Mouse (Mus musculus) right cerebral cortex, postnatal 25 days (tissue): ENCODE measurements around the gene Kpna1.
"Not testable (repeated sequence)": the region's sequence is repeated elsewhere in the genome, so short reads cannot be mapped to it uniquely, and the experiment has no call there.

Experiments used
- DNase-seq: peaks from one replicate; pipeline ENCODE4 v3.0.0; 2022

Gene Kpna1

DNA sequence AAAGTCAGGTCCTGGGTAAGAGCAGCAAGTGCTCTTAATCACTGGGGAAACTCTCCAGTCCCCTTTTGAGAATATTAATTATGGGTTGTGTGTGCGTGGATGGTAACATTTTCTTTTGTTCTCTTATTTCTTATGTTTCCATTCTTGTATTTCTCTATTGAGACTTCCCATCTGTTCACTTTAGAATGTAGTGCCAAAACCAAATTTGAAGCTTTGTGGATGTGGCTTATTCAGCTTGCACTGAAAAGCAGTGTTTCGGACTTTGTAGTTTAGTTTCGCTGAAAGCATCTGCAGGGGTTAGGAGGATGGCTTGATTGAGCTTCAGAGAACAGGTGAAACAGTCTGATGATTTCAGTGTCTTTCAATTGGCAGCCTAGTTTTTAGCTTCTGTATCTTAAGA lies 14.8 kb downstream of the Kpna1 start:
- DNase-seq = no peak

DNA sequence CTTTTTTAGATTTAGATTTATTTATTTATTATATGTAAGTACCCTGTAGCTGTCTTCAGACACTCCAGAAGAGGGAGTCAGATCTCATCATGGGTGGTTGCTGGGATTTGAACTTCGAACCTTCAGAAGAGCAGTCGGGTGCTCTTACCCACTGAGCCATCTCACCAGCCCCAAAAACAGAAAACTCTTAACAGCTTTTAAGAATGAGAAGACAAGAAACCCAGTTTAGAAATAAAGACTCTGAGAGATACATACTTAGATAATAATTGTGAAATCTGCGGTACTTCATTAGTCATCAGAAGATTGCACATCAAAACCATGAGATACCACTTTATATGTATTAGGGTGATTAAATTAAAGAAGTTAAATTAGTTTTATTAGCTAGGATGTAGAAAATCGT lies 20.3 kb downstream of the Kpna1 start:
- DNase-seq = not testable (repeated sequence)

DNA sequence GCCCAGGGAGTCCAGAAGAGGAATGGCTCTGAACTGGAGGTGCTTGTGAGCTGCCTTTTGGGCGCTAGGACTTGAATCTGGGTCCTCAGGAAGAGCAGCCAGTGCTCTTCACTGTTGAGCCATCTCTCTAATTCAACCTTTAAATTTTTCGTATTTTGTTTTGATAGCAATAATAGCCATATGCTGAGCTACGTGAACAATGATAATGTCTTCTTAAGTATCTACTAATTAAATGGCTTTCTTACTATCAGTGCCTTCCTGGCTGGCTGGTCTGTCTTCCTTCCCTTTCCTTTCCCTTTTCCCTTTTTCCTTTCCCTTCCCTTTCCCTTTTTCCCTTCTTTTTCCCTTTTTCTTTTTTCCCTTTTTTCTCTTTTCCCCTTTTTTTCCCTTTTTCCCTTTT lies 29.8 kb downstream of the Kpna1 start:
- DNase-seq = no peak

DNA sequence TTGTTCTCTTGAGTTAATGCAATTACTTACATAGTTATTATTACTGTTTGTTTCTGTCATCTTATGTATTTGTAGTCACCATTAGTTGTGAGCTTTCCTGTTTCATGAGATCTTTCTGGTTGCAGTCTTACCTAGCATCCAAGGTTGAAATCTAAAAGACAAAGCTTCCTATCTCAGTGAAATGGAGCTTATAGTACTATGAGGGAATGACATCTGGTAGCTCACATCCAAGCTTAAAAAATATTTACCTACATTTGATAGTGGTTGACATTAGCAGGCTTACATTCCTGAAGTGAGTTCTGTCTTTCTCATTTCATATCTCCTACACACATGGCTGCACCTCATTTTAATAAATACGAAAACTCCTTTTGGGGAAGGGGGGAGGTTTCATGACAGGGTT lies 37.8 kb downstream of the Kpna1 start:
- DNase-seq = no peak

DNA sequence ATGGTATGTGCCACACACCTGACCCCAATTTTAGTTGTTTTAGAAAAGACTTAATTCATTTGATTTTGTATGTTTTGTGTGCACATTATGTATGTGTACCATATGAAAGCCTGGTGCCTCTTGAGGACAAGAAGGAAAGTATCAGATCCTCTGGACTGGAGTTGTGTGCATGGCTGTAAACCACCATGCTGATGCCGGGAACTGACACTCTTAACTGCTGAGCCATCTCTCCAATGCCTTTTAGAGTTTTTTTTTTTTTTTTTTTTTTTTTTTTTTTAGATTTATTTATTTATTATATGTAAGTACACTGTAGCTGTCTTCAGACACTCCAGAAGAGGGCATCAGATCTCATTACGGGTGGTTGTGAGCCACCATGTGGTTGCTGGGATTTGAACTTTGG lies 49.6 kb downstream of the Kpna1 start:
- DNase-seq = not testable (repeated sequence)

DNA sequence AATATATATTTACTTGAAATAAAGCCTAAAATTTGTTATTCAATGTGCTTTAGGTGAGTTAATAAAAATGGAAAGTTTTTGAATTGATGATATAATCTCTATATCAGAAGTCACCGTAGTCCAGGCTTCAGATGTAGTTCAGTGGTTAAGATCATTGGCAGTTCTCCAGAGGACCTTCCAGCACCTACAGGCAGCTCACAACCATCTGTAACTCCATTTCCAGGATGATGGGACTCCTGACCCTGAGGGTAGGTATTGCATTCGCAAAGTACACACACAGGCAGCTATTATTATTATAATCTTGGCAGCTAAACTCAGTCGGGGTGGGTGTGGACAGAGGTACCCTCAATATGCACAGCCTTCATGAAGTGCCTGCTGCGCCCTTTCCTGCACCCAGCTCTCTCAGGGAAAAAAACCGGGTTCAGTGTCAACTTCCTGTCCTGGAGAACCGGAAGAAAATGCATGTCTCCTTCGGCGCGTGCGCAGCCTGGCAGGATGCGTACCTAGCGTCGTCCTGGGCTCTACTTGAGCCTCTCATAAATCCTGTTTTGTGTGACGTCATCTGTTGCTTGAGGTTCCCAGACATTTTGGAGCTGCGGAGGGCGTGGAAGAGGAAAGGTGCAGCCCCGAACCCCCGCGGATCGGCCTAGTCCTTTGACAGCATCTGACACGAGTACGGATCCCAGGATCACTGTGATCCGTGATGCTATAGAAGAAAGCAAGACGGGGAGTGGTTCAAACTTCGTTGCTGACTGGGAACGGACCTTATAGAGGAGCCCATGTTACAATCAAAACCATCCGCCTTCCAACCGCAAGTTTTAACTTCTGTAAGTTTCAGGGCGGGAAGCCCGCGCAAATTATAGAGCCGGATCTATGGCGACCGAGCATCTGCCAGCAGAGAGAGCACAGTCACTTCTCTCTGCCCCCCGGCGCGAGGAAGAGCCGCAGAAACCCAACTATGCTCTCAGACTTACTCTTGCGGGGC lies 62.4 kb downstream of the Kpna1 start, which contains the start of gene Wdr5b:
Gene Wdr5b, plus strand, starts transcription at position 551 of the 985 bp plus-strand sequence.
- peak; percentile 91 for DNase-seq

DNA sequence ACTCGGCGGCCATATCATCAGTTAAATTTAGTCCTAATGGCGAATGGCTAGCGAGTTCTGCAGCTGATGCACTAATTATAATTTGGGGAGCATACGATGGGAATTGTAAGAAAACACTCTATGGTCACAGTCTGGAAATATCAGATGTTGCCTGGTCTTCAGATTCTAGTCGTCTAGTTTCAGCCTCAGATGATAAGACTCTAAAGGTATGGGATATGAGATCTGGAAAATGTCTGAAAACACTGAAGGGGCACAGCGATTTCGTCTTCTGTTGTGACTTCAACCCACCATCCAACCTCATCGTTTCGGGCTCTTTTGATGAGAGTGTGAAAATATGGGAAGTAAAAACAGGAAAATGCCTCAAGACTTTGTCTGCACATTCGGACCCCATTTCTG lies 63.1 kb downstream of the Kpna1 start:
- DNase-seq = no peak

DNA sequence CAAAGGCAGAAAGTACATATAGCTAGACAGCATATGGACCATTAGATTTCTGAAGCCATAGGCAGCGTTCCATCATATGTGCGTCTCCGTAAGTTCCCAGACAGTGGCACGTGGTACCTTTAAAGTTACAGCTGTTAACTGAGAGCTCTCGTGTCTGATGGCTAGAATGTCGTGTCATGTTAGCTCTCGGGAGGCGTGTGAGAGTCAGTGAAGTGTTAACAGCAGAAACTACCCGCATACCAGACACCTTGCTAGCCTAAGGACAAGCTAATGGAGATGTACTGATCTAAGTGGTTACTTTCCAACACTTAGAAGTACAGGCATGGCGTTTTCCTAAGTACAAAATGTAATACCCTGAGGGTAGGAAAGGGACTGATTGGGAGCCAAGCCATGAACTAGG lies 64.5 kb downstream of the Kpna1 start:
- no peak for DNase-seq

DNA sequence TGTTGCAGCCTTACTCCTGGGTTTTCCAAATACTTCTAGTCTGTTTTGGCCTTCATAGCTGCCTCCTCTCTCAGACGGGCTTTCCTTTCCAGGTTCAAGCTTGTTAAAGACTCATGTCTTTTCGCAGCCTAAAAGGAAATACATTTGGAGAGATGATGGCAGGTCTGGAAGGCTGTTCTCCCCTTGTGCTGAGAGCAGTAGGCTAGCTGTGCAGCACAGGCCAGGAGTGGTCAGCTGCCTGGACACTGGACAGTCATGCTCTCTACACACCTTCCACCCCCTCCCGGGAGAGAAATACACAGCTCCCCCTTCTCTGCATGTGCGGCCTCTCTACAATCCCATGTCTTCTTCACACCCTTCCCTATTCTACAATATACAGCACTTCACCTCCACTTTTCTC lies 65.4 kb downstream of the Kpna1 start:
- DNase-seq = no peak

DNA sequence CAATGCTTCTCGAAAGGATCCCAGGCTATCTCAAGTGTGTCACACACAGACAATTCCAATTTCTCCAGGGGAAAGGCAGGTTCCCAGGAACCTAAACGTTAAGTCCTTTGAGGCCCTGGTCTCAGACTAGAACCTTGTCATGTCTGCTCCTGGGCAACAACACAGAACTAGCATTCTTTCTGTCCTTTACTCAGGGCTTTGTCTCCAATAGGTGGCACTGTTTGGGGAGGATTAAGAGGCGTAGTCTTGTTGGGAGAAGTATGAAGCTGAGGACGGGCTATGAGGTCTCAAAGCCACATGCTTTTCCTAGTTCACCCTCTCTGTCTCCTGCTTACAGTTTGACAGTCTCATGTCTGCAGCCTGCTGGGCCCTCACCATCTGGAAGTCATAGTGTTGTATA lies 69.0 kb downstream of the Kpna1 start:
- no peak for DNase-seq

DNA sequence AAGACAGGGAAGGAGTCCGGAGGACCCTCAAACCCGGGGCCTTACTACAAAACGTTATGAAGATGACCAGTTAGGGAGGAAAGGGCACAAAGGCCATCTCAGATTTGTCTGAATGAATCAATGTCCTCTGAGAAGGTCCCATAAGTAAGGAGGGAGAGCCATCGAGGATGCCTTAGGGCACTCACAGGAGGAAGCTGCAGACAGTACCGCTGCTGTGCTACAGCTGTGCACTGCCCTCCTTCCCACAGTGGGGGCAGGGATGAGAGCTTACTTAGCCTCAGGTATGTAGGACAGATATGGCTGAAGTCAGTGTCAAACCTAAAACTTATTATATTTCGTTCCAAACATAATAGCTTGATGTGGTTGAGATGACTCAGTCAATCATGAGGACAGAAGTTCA lies 72.9 kb downstream of the Kpna1 start:
- DNase-seq = no peak

DNA sequence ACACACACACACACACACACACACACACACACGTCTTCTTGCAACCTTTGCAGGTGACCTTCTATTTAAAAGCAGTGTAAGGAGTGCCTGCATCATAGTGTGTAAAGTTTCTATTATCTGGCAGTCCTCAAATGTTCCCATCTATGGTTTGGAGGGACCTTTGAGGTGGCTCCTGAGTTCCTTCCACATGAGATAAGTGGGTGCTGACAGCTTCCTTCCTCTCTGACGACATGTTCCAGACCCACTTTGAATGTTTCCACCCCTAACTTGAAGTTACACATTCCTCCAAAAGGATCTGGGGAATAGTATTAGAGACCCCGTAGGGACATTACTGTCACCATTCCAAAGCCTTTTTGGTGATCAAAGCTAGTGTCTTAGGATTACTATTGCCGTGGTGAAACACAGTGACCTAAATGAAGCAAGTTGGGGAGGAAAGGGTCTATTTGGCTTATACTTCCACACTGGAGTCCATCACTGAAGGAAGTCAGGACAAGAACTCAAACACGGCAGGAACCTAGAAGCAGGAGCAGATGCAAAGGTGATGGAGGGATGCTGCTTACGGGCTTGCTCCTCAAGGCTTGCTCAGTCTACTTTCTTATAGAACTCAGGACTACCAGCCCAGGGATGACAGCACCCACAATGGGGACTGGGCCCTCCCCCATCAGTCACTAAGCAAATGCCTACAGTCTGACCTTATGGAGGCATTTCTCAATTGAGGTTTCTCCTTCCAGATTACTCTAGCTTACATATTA lies 75.2 kb downstream of the Kpna1 start:
- DNase-seq = no peak

DNA sequence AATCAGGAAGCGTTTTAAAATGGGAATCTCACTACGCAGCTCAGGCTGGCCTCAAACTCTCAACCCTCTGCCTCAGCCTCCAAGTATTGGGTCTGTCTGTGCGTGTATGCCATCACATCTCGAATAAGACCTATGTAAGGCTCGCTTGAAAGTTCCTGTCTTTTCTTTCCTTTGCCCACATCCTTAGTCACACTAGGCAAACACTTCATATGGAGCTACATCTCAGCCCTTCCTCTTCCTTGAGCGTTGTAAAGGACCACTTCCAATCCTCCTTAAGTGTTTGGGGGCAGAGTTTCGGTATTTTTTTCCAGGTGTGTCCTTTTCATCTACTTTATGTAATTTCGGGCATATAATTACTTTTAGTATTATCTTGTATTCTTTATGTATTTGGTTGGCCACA lies 76.4 kb downstream of the Kpna1 start:
- no peak for DNase-seq

DNA sequence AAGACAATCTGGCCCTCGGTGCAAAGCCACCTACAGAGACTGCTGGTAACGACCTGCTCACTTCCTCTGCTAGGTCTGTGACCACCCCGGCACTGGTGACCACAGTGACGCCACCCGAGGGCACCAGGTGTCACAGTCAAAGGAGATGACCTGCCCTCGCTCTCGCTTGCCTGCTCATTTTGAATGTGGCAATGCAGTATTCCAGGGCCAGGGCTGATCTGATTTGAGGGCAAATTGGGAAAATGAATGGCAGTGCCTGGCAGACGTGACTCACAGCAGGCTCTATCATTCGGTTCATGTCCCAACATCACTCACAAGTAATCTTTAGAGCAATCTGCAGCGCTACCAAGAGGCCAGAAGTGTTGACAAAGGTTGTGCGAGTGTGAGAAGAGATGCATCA lies 77.9 kb downstream of the Kpna1 start:
- no peak for DNase-seq

DNA sequence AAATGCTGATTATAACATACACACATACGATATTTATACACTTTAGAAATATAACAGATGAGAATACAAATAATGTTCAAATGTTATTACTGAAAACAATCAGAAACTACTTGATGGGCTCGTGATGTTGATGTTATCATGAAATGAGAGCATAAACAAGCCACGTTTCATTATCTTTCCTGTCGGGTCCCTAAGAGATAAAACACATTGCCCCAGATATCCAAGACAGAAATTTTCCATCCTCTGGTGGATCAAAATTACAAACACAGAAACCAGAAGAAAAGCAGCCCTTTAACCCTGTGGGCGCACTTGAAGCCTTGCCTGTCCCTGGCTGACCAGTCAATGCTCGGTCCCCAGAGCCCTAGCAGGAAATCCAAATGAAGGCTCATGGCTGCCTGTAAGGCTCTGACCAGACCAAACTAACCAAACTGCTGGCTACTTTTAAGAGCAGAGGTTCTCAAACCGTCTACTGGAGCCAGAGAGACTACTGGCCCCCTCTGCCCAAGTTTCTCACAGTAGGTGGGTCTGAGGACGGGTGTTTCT lies 79.5 kb downstream of the Kpna1 start:
- DNase-seq = no peak

DNA sequence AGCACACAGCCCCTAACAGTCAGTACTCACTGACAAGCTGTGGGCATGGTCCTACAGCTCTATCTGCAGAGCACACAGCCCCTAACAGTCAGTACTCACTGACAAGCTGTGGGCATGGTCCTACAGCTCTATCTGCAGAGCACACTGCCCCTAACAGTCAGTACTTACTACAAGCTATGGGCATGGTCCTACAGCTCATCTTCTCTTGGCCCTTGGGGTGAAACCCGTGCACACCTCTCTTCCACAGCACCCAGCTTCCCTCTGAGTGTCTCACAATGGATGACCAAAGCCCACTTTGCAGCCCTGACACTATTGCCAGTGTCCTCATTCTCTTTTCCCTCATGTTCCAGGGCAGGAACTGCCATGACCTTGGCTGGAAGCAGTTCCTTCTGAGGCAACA lies 84.0 kb downstream of the Kpna1 start:
- not testable (repeated sequence) for DNase-seq

DNA sequence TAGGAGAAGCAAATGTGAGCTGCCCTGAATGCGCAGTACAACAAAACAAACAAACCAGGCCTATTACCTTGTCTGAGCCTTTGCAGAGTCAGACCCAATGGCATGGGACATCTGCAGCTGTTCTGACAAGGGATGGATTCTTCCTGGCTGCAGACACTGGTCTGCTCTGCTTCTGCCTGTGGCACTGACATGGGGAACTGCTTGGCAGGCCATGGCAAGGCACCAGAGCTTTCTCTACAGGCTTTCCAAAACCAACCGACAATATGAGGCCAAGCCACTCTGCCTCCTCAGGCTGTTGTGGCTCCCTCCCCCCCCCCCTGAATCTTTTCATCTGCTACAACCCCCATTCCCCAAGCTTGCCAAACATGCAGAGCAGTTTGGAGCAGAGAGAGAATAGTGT lies 84.8 kb downstream of the Kpna1 start:
- DNase-seq = no peak

DNA sequence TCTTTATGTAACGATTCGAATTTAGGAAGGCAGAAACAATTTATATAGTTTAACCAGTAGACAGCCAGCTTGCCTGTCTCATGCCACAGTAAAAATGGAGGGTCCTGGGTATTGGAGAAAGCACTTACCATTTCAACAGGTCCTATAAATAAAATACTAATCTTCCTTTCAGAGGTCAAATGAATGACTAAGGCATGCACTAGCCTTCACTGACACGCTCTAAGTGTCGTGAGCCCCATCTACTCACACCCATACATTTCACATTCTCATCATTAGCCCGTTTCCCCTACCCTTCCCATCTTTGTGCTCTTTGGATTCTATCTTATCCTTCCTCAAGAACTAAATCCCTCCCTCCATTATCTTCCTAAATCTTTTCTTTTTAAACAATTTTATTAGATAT lies 86.4 kb downstream of the Kpna1 start:
- DNase-seq = no peak

DNA sequence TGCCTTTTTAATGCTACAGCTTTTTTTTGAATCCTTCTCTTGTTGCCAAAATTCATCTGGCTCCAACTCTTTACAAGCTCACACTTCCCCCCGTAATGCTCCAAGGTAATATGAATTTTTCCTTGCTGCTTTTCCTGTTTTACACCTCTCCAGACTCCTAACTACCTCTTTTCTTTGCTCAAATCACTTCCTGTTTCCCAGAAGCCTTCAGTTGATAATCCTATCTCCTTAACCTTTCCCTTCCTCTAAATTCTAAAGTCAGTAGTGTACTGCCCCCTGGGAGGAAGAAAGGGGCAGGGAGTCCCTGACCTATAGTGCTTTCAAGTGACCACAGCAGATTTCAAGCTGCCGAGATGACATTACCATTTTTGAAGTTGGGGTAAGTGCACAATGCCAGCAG lies 89.1 kb downstream of the Kpna1 start:
- DNase-seq = no peak

DNA sequence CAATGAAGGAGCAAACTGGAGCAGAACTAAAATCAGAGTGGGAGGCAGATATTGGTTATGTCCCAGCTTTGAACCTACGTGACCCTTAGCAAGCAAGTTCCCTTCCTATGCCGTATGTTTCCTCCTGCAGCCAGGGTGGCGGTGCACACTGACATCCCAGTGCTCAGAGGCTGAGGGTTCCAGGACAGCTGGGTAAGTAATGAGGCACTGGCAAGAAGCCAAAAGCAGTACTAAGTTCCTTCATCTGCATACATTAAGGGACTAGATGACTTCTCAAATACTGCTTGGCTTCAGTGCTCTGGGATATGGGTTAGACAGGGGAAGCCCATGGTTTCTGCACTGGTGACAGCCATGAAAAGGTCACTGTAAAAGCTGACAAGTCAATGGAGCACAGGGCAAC lies 89.8 kb downstream of the Kpna1 start:
- DNase-seq = no peak

DNA sequence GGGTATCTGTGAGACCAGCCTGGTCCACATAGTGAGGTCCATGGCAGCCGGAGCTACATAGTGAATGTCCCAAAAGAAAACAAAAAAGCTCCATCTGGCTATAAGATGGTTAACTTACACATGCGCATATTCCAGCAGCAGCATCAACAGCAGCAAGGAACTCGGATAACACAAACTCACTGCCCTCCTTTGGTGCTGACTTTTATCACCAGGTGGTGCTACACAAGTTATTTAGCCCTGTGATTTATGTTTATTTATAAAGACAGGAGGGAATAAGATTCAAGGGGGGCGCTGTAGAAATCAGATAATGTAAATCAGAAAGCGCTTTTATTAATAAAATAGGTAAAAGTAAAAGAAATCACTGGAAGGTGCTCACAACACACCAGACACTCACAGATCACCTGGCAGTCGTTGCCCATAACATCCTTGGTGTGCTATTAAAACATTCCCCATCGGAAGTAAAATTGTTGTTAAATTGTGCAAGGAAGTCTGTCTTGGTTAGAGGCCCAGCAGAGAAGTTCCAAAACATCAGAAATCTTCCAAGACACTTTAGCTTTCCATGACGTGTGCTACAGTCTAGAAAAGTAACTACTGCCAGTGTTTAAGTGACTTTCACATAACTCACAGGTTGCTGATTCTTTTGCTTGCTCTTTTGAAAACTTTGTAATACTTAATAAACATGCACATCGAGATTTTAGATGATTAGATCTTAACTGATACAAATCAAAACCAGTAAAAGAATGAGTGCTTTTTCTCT lies 91.4 kb downstream of the Kpna1 start:
- no peak for DNase-seq

DNA sequence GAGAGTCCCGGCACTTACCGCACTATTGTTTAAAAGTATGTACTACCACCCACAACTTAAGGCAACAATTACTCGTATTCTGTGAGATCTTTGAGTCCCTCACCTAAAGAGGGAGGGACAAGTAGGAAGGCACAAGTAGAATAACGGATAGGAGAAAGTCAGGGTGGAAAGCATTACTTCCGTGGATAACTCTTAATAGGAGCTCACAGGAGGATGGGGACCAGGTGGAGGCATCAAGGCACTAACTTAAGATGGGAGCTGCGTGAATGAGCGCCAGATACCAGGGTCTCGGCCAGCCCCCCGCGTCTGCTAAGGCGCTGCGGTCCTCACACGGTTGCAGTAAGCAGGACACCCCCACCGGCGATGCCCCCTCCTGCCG lies 92.5 kb downstream of the Kpna1 start:
- no peak for DNase-seq
